ENCODE assay signal across 7 mouse cellular contexts in the genomic region with DNA sequence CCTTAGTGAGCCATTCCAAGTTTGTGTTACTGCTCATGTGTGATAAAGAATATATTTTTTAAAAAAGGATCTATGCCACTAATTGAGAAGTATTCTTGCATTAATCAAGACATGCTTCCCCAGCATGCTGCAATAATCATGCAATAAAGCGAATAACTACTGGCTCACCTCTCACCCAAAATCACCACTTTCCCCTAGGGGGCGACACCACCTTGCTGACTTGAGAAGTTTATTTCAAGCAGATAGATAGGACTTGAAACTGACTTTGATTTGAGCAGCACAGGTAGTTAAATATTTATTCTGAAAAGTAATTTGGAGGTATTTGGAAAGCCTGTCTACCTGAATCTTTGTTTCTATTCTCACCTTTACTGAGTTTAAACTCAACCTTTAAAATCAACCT.
DNase-seq lines count a peak whose midpoint lies in the region; ATAC-seq lines count a peak whose summit lies in the region.

No protein-coding gene starts in this region.

- no peak for ATAC-seq in kidney, embryonic 15.5 days (replicated peaks; ENCODE audit: low FRiP score)
- ATAC-seq in monocyte, adult 5-6 weeks (replicated peaks; ENCODE audit: insufficient number of reproducible peaks, low FRiP score, low TSS enrichment, poor library complexity, severe bottlenecking) = no peak

- DNase-seq in kidney, adult 18-20 months = peak; percentile 67
- DNase-seq in ES-CJ7 (ENCODE audit: low read depth, low spot score) = peak; percentile 53
- peak; percentile 9 for DNase-seq in WW6 (ENCODE audit: low read depth, low spot score)
- DNase-seq in heart, postnatal 4 days = peak; percentile 48
- DNase-seq in right cerebral cortex, postnatal 14 days = peak; percentile 26

- no peak overlapping the region for H3K4me2 ChIP-seq in kidney, embryonic 15.5 days

- H3K27ac ChIP-seq in kidney, embryonic 15.5 days = no peak overlapping the region

- WGBS in kidney, embryonic 15.5 days = 53% methylated on average over 2 of the region's 2 CpGs

- H3K27me3 ChIP-seq in kidney, embryonic 15.5 days = no peaks in the 10 kb centered on the region

- no peaks in the 10 kb centered on the region for H3K36me3 ChIP-seq in kidney, embryonic 15.5 days

- no peaks in the 10 kb centered on the region for H3K4me1 ChIP-seq in kidney, embryonic 15.5 days

- H3K4me3 ChIP-seq in kidney, embryonic 15.5 days (replicated peaks) = no peak overlapping the region

- H3K9ac ChIP-seq in kidney, embryonic 15.5 days = no peak overlapping the region

- no peaks in the 10 kb centered on the region for H3K9me3 ChIP-seq in kidney, embryonic 15.5 days (replicated peaks)

Comparison
In these comparisons a context has a peak if more than half of its experiments do, and no peak if none do; other contexts are left out.
1. DNase-seq: peak in every context shown above with its lines; median percentile 67 in kidney, adult 18-20 months; 53 in ES-CJ7; 48 in heart, postnatal 4 days; 26 in right cerebral cortex, postnatal 14 days; 9 in WW6.